Mouse (Mus musculus) liver, adult (tissue): ENCODE data around the gene Comt.

Source experiments
- GATA4 ChIP-seq: IDR thresholded peaks from 2 replicates; pipeline ENCODE4 v1.6.1; 2014; ENCODE audit warnings: mild to moderate bottlenecking, low read length; ENCODE audit not compliant: insufficient replicate concordance

Gene Comt

DNA sequence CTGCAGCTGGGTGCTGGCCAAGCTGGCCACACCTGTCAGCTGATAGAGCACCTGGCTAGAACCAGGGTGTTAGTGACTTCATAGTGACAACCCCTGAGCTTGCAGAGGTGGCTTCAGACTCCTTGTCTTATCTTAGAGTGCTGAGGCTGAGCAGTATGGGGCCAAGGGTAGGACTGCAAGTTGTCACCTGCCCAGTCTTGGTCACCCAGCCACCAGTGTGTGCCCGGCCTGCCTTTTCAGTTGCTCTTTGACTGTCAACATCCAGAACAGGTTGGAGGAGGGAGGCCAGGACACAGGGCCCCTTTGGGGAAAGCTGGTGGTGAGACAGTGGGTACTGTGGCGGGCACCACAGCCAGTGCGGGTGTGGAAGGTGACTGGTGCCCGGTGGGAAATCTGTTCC is 22.4 kb upstream of the Comt start:
- no peak for TF ChIP-seq GATA4

DNA sequence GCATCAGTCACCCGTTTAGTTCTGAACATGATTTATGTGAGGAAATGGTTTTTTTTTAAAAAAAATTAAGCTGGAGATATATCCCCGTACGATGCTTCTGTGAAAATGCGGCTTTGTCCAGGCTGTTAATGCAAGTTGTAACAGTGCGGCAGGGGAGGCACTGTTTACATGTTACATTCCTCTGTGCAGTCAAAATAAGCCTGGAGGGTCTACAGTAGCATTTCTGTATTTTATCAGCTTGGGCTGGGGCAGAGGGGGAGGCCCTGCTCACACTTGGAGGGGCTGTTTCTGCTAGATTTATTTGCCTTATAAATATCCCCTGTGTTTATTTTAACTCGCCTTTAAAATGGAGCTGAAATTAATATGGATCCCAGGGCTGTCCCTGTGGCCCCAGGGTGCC is 21.5 kb upstream of the Comt start:
- TF ChIP-seq GATA4 = no peak

DNA sequence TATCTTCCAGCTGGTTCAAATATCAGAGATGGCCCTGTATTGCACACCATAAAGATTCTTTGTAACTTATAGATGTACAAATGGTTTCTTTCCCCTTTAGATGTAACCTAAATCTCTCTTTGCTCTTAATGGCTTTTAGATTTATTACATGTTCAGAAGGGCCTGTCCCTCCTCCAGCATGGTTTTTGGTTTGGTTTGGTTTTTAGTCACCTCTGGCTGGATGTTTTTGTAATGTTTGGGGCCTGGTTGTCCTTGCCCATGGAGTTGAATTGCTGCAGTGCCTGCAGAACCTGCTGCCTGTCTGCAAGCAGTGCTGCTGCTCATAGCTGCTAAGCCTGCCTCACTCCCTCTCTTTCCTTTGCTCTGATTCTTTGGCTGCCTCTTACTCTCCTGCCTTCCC is 20.6 kb upstream of the Comt start:
- TF ChIP-seq GATA4 = no peak

DNA sequence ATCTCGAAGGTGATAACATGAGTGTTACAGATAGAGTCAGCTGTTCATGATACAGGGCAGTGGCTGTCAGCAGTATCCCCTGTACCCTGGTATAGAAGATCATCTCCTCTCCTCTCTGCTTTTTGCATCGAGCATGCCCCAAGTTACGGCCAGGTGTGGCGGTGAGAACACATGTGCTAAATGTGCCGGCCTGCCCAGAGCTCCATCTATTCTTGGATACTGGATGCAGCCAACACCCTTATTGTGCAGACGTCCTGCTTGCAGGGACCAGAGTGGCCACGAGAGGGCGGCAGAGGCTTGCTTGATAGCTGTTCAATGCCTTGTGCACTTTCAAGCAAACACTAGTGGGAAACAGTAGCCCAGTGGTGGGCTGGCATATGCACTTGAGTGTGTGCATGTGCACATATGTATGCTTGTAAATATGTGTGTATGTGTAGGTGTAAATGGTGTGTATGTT is 16.8 kb upstream of the Comt start:
- TF ChIP-seq GATA4 = no peak

DNA sequence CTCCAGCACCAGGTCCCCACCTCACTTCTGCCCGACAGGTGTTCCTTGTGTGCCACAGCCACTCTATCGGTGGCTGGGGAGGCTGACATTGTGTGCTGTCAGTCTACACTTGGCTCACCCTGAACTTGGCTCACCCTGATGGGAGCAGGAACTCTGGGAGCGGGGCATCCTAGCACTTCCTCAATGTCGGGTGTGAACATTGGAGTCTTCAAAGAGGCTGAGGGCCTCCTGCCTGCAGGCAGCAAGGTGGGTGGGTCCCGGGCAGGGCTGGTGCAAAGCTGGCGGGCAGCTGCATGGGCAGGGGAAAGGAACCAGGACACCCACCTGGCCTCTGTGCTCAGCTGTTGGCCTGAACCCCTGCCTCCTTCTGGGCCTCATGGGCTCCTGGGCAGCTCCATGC is 9.5 kb upstream of the Comt start:
- TF ChIP-seq GATA4 = no peak

DNA sequence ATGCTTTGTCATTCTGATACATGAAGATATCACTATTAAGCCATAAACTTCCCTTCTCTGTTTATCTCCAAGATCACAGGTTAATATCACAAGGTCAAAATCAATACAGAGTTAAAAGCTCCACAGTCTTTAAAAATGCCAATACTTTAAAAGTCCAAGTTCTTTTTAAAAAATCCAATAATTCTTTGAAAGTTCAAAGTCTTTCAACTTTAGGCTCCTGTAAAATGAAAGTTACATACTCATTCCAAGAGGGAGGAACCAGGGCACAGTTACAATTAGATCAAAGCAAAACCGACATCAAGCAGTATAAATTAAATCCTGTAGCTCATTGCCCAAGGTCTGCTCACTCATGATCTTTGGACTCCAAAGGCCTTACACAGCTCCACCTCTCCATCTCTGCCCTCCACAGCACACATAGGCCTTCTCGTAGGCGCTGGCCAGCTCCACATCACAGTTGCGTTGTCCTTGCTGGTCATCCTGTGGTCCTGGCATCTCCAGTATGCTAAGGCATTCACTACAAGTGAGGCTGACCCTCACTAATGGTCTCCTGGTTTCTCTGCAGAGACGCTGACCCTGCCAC is 6.8 kb upstream of the Comt start:
- TF ChIP-seq GATA4 = 0 out of 2 replicates have a peak, but pooled peaks have one; percentile 39

DNA sequence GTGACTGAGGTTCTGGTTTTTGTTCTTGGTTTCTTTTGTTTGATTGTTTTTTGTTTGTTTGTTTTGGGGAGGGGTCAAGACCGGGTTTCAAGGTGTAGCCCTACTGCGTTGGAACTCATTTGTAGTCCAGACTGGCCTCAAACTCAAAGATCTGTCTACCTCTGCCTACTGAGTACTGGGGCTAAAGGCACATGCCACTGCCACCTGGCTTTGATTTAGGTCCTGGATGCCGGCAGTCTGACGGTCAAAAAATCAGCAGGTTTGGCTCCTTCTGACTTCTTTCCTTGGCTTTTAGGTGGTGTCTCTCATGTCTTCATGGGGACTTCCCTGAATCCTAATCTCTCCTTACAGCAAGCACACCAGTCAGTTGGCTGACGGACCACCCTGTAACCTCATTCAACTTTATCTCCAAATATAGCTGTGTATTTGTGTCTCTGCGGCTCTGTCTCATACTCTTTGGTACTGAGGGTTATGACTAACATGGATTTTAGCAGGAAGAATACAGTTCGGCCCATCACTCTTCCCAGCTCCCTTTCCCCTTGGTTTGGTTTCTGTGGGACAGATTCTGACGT is 4.1 kb upstream of the Comt start:
- TF ChIP-seq GATA4 = no peak

DNA sequence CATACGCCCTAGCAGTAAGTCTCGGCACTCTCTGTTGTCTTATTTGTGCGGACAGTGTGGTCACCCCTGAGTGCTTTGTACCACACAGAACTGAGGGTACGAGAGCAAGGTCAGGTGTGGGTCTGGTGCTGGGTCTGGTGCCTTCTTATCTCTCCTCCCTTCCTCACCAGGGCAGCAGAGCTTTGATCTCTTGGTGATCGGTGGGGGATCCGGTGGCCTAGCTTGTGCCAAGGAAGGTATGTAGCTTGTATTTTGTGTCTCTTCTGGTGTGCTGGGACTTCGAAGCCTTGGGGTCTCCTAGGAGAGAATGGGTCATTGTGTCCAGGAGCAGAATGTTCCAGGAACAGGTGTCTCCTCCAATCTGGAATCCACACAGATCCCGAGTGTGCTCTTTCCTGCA is 3.0 kb upstream of the Comt start:
- TF ChIP-seq GATA4 = no peak

DNA sequence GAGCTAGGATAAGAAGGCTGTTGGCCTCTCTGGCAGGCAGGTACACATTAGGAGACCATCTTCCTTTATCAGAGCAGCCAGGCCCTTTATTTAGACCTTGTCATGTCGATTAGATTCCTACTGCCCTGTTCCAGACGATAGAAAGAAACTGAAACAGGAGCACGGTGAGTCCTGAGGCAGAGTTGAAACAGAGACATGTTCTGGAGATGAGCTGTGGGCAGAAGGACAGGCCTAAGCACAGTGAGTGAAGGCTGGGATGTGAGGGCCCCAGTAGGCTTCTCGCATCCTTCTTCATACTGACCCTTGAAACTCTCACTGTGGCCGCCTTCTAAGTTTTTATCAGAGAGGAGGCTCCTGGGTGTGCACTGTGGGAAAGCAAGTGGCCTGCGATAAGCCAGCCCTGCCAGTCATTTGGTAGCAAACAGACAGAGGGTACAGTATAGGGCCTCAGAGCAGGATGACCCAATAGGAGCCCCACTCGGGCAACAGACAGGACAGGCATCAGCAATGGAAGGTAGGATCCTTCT is 1.9 kb upstream of the Comt start:
- TF ChIP-seq GATA4 = no peak

DNA sequence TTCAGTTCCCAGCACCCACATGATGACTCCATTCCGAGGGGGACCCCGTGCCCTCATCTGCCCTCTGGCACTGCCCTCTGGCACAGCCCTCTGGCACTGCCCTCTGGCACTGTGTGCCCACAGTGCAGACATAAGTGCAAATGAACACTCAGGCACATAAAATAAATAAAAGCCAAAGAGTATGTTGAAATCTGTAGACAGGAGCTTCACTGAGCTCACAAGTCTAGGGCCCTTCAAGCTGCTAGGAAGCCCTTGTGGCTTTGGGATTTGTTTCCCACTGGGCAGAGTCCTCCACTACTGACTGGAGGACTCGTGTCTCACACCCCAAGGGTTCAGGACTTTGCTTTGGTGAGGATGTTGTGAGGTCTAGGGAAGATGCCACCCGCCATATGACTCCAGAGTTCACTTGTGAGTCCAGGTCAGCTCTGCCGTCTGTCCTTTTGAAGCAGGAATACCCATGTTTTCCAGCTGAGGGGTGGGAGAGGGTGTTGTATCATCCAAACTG is 1.4 kb upstream of the Comt start:
- TF ChIP-seq GATA4 = no peak

DNA sequence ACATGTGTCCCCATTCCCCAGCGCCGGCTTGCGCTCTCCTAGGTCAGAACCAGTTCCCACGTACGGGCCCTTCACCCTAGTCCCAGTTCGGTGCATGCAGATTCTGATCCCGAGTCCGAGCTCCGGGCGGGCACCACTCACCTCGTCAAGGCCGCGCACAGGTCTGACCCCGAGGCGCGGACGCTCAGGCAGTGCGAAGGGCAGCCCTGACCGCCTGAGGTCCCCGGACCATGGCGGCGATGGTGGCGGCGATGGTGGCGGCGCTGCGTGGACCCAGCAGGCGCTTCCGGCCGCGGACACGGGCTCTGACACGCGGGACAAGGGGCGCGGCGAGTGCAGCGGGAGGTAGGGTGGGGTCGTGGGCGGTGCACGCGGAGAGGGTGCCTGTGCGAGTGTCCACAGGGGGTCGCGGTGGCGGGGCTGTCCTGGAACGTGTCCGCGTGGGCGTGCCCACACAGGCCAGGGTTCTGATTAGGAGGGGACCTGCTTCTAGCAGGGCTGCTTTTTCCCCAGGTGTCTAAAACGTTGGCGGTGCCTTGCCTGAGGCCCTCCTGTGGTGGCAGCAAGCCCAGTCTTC is 349 bp downstream of the Comt start, which contains the start of gene Txnrd2:
Gene Txnrd2 (plus strand): TSS at position 170 of the 577 bp plus-strand sequence.
- TF ChIP-seq GATA4 = no peak; the same call in 1 of the 2 replicates

DNA sequence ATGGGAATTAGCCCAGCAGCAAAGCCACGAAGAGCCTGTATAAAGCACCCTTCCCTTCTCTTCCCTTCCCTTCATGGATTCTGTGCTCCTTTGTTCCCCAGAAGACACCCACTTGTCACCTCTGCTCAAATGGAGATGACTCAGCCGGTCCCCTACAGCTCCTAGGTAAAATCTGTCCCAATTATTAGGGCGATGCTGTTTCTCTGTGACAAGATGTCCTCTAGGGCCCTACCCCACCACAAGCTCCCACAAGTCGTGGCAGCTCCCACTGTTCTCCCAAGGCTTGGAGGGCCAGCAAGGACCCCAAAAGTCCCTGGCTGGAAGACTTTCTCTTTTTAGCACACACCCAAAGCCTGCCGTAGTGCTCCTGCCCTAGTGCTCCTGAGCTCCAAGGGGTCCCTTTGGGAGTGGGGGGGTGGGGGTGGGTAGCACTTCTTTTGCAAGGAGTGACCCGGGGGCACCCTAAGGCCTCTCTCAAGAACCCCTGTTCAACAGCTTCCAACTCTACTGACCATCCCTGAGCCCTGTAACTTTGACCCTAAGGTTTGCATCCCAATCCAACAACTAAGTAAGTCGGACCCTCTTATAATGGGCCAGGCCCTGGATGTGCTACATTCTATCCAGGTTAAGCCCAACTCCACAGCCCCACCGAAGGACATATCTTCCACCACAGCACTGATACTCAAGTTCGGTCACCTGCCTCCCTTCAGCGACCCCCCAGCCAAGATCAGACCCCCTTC is 1.0 kb downstream of the Comt start:
- TF ChIP-seq GATA4 = no peak

DNA sequence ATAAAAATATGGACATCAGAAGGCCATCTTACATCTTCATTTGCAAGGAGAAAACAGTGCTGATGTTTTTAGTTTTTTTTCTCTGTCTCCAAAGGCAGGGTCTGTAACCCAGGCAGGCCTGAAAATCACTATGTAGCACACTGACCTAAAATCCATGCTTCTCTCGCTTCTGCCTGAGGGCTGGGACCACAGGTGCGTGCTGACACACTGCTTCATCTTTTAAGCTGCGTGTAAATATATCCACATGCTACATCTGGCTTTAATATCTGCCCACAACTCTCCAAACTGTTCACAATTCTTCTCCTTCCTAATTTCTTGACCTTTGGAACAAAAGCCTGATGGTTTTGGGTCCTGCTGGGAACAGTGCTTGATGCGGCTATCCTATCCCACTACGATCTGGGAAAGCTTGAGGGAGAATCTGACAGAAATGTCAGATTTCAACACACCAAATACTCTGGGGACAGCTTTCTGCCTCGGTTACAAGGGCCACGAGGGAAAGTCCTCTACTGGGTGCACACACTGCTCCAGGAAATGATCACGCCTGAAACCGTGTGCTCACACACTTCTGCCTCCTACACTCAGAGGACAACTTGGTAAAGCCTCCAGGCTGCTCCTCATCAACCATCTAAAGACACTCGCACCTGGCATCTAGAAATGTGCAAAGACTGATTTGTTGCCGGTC is 2.1 kb downstream of the Comt start:
- no peak for TF ChIP-seq GATA4

DNA sequence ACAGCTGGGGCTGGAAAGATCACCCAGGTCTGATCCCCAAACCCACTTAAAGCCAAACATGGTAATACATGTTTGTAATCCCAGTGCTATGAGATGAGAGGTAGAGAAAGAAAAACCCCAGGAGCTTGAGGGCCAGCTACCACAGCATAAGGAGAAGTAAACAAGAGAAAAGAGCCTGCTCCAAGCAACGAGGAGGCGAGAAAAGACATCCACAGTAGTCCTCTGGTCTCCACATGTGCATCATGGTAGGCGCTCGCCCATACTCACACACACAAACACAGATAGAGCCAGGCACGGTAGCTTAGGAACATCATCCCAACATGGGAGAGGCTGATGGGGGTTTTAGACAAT is 2.8 kb downstream of the Comt start:
- TF ChIP-seq GATA4 = no peak
